Mouse (Mus musculus) intestine, postnatal 0 days (tissue): Measurements from ENCODE around the gene Pawr. TPM values are rescaled to one million over a fixed set of nuclear protein-coding genes. Genes with fewer than 3 reads are reported as not detected.

Experiments used
- ATAC-seq: fragments of 200-750 bp; cut with Nextera tagmentation; 2 replicates; pipeline ENCODE4 v1.8.0; 2017; ENCODE audit warnings: mild to moderate bottlenecking, moderate TSS enrichment, moderate library complexity
- H3K27ac ChIP-seq: fragments of 300-500 bp; sonication (generic); 2 replicates; pipeline ENCODE4 v1.5.1; 2014; ENCODE audit warnings: mild to moderate bottlenecking, low read depth, low read length, moderate library complexity
- H3K27me3 ChIP-seq: fragments of 300-500 bp; sonication (generic); replicated peaks from 2 replicates; pipeline ENCODE4 v1.6.1; 2014; ENCODE audit warnings: low read length, mixed read lengths; ENCODE audit not compliant: control insufficient read depth, insufficient read depth
- H3K36me3 ChIP-seq: fragments of 300-500 bp; sonication (generic); 2 replicates; pipeline ENCODE4 v1.6.1; 2014; ENCODE audit warnings: mild to moderate bottlenecking, moderate library complexity; ENCODE audit not compliant: control insufficient read depth, insufficient read depth
- H3K4me1 ChIP-seq: fragments of 300-500 bp; sonication (generic); replicated peaks from 2 replicates; pipeline ENCODE4 v1.6.1; 2014; ENCODE audit warnings: antibody characterized with exemption, low read length, mixed read lengths; ENCODE audit not compliant: control insufficient read depth, insufficient read depth
- H3K4me2 ChIP-seq: fragments of 300-500 bp; sonication (generic); replicated peaks from 2 replicates; pipeline ENCODE4 v1.6.1; 2014; ENCODE audit warnings: low read depth, mild to moderate bottlenecking, moderate library complexity
- H3K4me3 ChIP-seq: fragments of 300-500 bp; sonication (generic); 2 replicates; pipeline ENCODE4 v1.5.1; 2014; ENCODE audit warnings: low read depth, low read length
- H3K9ac ChIP-seq: fragments of 300-500 bp; sonication (generic); 2 replicates; pipeline ENCODE4 v1.6.1; 2014; ENCODE audit warnings: mild to moderate bottlenecking, low read depth, low read length
- H3K9me3 ChIP-seq: fragments of 300-500 bp; sonication (generic); 2 replicates; pipeline ENCODE4 v1.6.1; 2016; ENCODE audit warnings: mixed run types; ENCODE audit not compliant: control insufficient read depth
- CTCF ChIP-seq: sonication (generic); IDR thresholded peaks from 2 replicates; pipeline ENCODE4 v1.5.1; 2016; ENCODE audit warnings: low read depth, mild to moderate bottlenecking, control low read depth, antibody characterized with exemption, moderate library complexity
- WGBS: fragments of 180-500 bp; shearing (Covaris S2); extraction: QIAGEN DNeasy Blood & Tissue Kit; methylation state at CpG from one replicate; pipeline ENCODE4 v1.1.7; 2014; 5-methylcytosine and 5-hydroxymethylcytosine counted together
- polyA plus RNA-seq: library from polyadenylated mRNA; unstranded; fragments of >200 nt; fragmentation: Nextera tagmentation; extraction: Ambion mirVana; gene quantifications from 2 replicates; pipeline ENCODE4 v1.2.1, GENCODE M21; 2015

Gene Pawr
- polyA plus RNA-seq, 1 experiment from 2014 or later = 12.3 TPM

- Histone ChIP-seq H3K9me3 (no peaks in the 10 kb centered on the region), H3K9ac (no peak overlapping the region), H3K4me1 (no peaks in the 10 kb centered on the region), H3K4me2 (no peak overlapping the region), H3K36me3 (no peaks in the 10 kb centered on the region), H3K4me3 (no peak overlapping the region), H3K27me3 (no peaks in the 10 kb centered on the region), H3K27ac (no peak overlapping the region)
- WGBS = 84% methylated on average over 15 of the region's 15 CpGs
- no peak for TF ChIP-seq CTCF
- no peak for ATAC-seq
Observed at GRCm38 (mm10) chr10:108391370-108391902, 59.5 kb downstream of the Pawr start.

- Histone ChIP-seq H3K4me3 (no peak overlapping the region), H3K36me3 (no peaks in the 10 kb centered on the region), H3K27ac (no peak overlapping the region), H3K9ac (no peak overlapping the region), H3K27me3 (no peaks in the 10 kb centered on the region), H3K9me3 (no peaks in the 10 kb centered on the region), H3K4me1 (no peaks in the 10 kb centered on the region), H3K4me2 (no peak overlapping the region)
- no peak for ATAC-seq
- 97% methylated on average over 10 of the region's 10 CpGs for WGBS
- TF ChIP-seq CTCF = no peak
Observed at GRCm38 (mm10) chr10:108392151-108392550, 60.2 kb downstream of the Pawr start.

- H3K4me3 ChIP-seq = no peak overlapping the region
- H3K27me3 ChIP-seq = no peaks in the 10 kb centered on the region
- H3K36me3 ChIP-seq = no peaks in the 10 kb centered on the region
- no peaks in the 10 kb centered on the region for H3K9me3 ChIP-seq
- 53% methylated on average over 4 of the region's 4 CpGs for WGBS
- H3K9ac ChIP-seq = no peak overlapping the region
- ATAC-seq = no peak
- H3K4me1 ChIP-seq = no peaks in the 10 kb centered on the region
- H3K4me2 ChIP-seq = no peak overlapping the region
- H3K27ac ChIP-seq = no peak overlapping the region
- TF ChIP-seq CTCF = no peak
Observed at GRCm38 (mm10) chr10:108394306-108394705, 62.4 kb downstream of the Pawr start.

GRCm38 (mm10) chr10:108395229-108395628 is 63.3 kb downstream of the Pawr start:
- Histone ChIP-seq H3K27me3 (no peaks in the 10 kb centered on the region), H3K4me2 (no peak overlapping the region), H3K4me3 (no peak overlapping the region), H3K9me3 (no peaks in the 10 kb centered on the region), H3K4me1 (no peaks in the 10 kb centered on the region), H3K36me3 (no peaks in the 10 kb centered on the region), H3K27ac (no peak overlapping the region), H3K9ac (no peak overlapping the region)
- no peak for TF ChIP-seq CTCF
- 86% methylated on average over 12 of the region's 12 CpGs for WGBS
- no peak for ATAC-seq

GRCm38 (mm10) chr10:108395647-108396046 is 63.7 kb downstream of the Pawr start:
- H3K9me3 ChIP-seq = no peaks in the 10 kb centered on the region
- no peaks in the 10 kb centered on the region for H3K36me3 ChIP-seq
- no peak for ATAC-seq
- H3K27ac ChIP-seq = no peak overlapping the region
- no peaks in the 10 kb centered on the region for H3K4me1 ChIP-seq
- no peak overlapping the region for H3K9ac ChIP-seq
- 85% methylated on average over 14 of the region's 14 CpGs for WGBS
- no peak for TF ChIP-seq CTCF
- H3K4me2 ChIP-seq = no peak overlapping the region
- no peaks in the 10 kb centered on the region for H3K27me3 ChIP-seq
- H3K4me3 ChIP-seq = no peak overlapping the region

GRCm38 (mm10) chr10:108402751-108403150 is 70.8 kb downstream of the Pawr start:
- ATAC-seq = no peak
- no peaks in the 10 kb centered on the region for H3K27me3 ChIP-seq
- H3K9me3 ChIP-seq = no peaks in the 10 kb centered on the region
- TF ChIP-seq CTCF = no peak
- H3K9ac ChIP-seq = no peak overlapping the region
- WGBS = 82% methylated on average over 4 of the region's 4 CpGs
- no peak overlapping the region for H3K4me3 ChIP-seq
- no peak overlapping the region for H3K27ac ChIP-seq
- no peaks in the 10 kb centered on the region for H3K36me3 ChIP-seq
- H3K4me2 ChIP-seq = no peak overlapping the region
- H3K4me1 ChIP-seq = 0 out of 2 replicates have a peak, but pooled peaks cover 7% of the 10 kb centered on the region
